Comparison of ENCODE assay signal across 22 mouse cellular contexts in genomic region chr2:161076262-161076661, GRCm38 (mm10). TPM values are rescaled to one million over a fixed set of nuclear protein-coding genes. Genes with fewer than 3 reads are reported as not detected.
DNase-seq lines count a peak whose midpoint lies in the region; ATAC-seq and TF ChIP-seq lines count a peak whose summit lies in the region.
"Had no signal": no experiment of that assay in that cellular context is flagged by ENCODE, and none has a peak within 500 bp of the region (broad histone marks: within the 10 kb centered on the region; RNA-seq: fewer than 3 reads in every experiment).

No protein-coding gene starts in this region.

- peaks cover 5% of the 10 kb centered on the region; the same call in 1 of the 2 replicates for H3K36me3 ChIP-seq in heart, embryonic 12.5 days
- peaks cover 3 to 36% of the 10 kb centered on the region in 2 experiments; a peak in 3 of 4 replicates for H3K36me3 ChIP-seq in MEL (ENCODE audit: control insufficient read depth in 1 of 2, insufficient read depth in 2 of 2, low read length in 2 of 2)

- peaks cover 17% of the 10 kb centered on the region for H3K4me1 ChIP-seq in heart, embryonic 12.5 days (replicated peaks)
- H3K4me1 ChIP-seq in MEL (ENCODE audit: control insufficient read depth in 1 of 2, insufficient read depth in 2 of 2, low read length in 2 of 2), result peaks cover 18 to 22% of the 10 kb centered on the region in 2 experiments

- no peak overlapping the region for H3K9ac ChIP-seq in heart, embryonic 12.5 days
- H3K9ac ChIP-seq in MEL (ENCODE audit: control insufficient read depth, low read depth, low read length, poor library complexity, severe bottlenecking), result no peak overlapping the region

- H3K9me3 ChIP-seq in heart, embryonic 12.5 days (replicated peaks), result no peaks in the 10 kb centered on the region
- H3K9me3 ChIP-seq in MEL (replicated peaks; ENCODE audit: insufficient read depth, low read length), result no peaks in the 10 kb centered on the region
- H3K9me3 ChIP-seq: G1E had no signal

- no peak for ATAC-seq in heart, embryonic 12.5 days (ENCODE audit: insufficient number of reproducible peaks, low FRiP score)
- ATAC-seq: activated CD4-positive, CD25-positive, alpha-beta regulatory T cell, adult 4 months; CD4-positive, CD25-positive, alpha-beta regulatory T cell, adult 4 months; Patski had no signal

- H3K79me2 ChIP-seq in MEL (ENCODE audit: control insufficient read depth, insufficient read depth, low read length, poor library complexity), result peaks cover 12% of the 10 kb centered on the region

- peak overlapping the region; percentile 11; the same call in 1 of the 2 replicates for H3K27ac ChIP-seq in heart, embryonic 12.5 days (ENCODE audit: poor library complexity, severe bottlenecking)
- 0 out of 2 replicates have a peak overlapping the region, but pooled peaks have one; percentile 13 for H3K27ac ChIP-seq in MEL (ENCODE audit: control insufficient read depth, low read depth, low read length)

- DNase-seq in heart, adult 11 months, result peak; percentile 36
- no peak for DNase-seq in heart, postnatal 4 days
- DNase-seq in heart, postnatal 10 days, result no peak
- DNase-seq in MEL (ENCODE audit: low read depth, low spot score), result no peak
- no peak for DNase-seq in urinary bladder, postnatal 10 days (ENCODE audit: low spot score)
- DNase-seq: adrenal gland, adult 2 months; adrenal gland, adult 8-10 months; adrenal gland, postnatal 10 days; adrenal gland, postnatal 14 days; adrenal gland, postnatal 25 days; adrenal gland, postnatal 36 days; B cell, adult 2 months; cerebellum, adult 11 months; cerebellum, adult 11-12 months; cerebellum, adult 18-20 months; cerebellum, adult 2 months had no signal

- no peak for TF ChIP-seq CTCF in MEL (IDR thresholded peaks at IDR 0.05 in 2 of 3, conservative IDR thresholded peaks at IDR 0.05 in 1 of 3; ENCODE audit: control insufficient read depth in 1 of 3, insufficient read depth in 1 of 3, low read depth in 2 of 3, low read length in 3 of 3, poor library complexity in 1 of 3, severe bottlenecking in 1 of 3)

- peak; percentile 19 to 38; a peak in 2 of 4 replicates for TF ChIP-seq EP300 in MEL (IDR thresholded peaks at IDR 0.05; ENCODE audit: low read depth in 1 of 2, low read length in 2 of 2)

- TF ChIP-seq POLR2A in MEL (IDR thresholded peaks at IDR 0.05; ENCODE audit: control insufficient read depth in 1 of 2, insufficient read depth in 1 of 2, low read depth in 1 of 2, low read length in 2 of 2, poor library complexity in 1 of 2), result no peak

- H3K27me3 ChIP-seq in heart, embryonic 12.5 days (replicated peaks), result no peaks in the 10 kb centered on the region
- H3K27me3 ChIP-seq in MEL (ENCODE audit: control insufficient read depth in 1 of 2, insufficient read depth in 2 of 2, low read length in 2 of 2), result no peaks in the 10 kb centered on the region
- H3K27me3 ChIP-seq: CH12.LX, Patski had no signal

- H3K4me3 ChIP-seq in heart, embryonic 12.5 days, result no peak overlapping the region
- H3K4me3 ChIP-seq in MEL (ENCODE audit: control insufficient read depth in 1 of 2, insufficient read depth in 1 of 2, low read depth in 2 of 2, low read length in 2 of 2), result no peak overlapping the region

- intact Hi-C loops in heart, postnatal 10 days (cut with DNase I), result no loop called here

- TF ChIP-seq RAD21 in MEL (IDR thresholded peaks at IDR 0.05; ENCODE audit: low read depth, low read length), result no peak

- WGBS in heart, embryonic 12.5 days, result 43% methylated on average over 4 of the region's 4 CpGs

- no peak overlapping the region for H3K4me2 ChIP-seq in heart, embryonic 12.5 days

TF ChIP-seq in MEL, 35 proteins besides CTCF, POLR2A, EP300 and RAD21:
- no peak for TF ChIP-seq JUND (IDR thresholded peaks at IDR 0.05; ENCODE audit: low read depth, low read length)
- TF ChIP-seq POLR2AphosphoS2 (IDR thresholded peaks at IDR 0.05; ENCODE audit: low read length), result no peak
- TF ChIP-seq RCOR1 (IDR thresholded peaks at IDR 0.05; ENCODE audit: low read depth, low read length), result peak; percentile 59
- TF ChIP-seq GATA1 (IDR thresholded peaks at IDR 0.05; ENCODE audit: low read depth, low read length), result peak; percentile 49; the same call in 1 of the 2 replicates
- no peak for TF ChIP-seq BHLHE40 (IDR thresholded peaks at IDR 0.05; ENCODE audit: borderline replicate concordance, low read depth, low read length)
- TF ChIP-seq TAL1 (IDR thresholded peaks at IDR 0.05; ENCODE audit: low read length), result 0 out of 2 replicates have a peak, but pooled peaks have one; percentile 13
- no peak for TF ChIP-seq TBP (IDR thresholded peaks at IDR 0.05; ENCODE audit: low read depth, low read length)
- TF ChIP-seq TCF12 (IDR thresholded peaks at IDR 0.05; ENCODE audit: low read depth, low read length), result peak; percentile 53; the same call in 1 of the 2 replicates

RNA-seq across cellular contexts. Expression of gene Chd6, which starts 32.6 kb away (rescaled TPM):
- 10 to 100 TPM; 58.2 to 59.6 TPM for total RNA-seq in heart, postnatal 4 days (2021)
- polyA plus RNA-seq in heart, embryonic 12.5 days (2016; fragmentation: Nextera tagmentation; extraction: Ambion mirVana), result 17.7 and 23.3 TPM in 2 replicates
- total RNA-seq in heart, postnatal 10 days (2021), result 10 to 100 TPM; 49.0 to 85.3 TPM
- total RNA-seq in MEL (2012; rRNA removed), result 9.7 and 11.8 TPM in 2 replicates
- 100 to 1,000 TPM in 1 of 2 experiments, 10 to 100 TPM in 1; 15.4 to 200 TPM for polyA plus RNA-seq in MEL (2012; ENCODE audit: insufficient read depth in 1 of 2, insufficient read length in 2 of 2, low read depth in 1 of 2, low replicate concordance in 2 of 2, missing spikeins in 1 of 2)
